Mouse (Mus musculus): Measurements from ENCODE around the gene Mgmt.
A peak's percentile ranks its signal among the peaks of the same experiment; 100 is the strongest.

- TF ChIP-seq POLR2A (IDR thresholded peaks at IDR 0.05; ENCODE audit: control insufficient read depth, low read depth, low read length) (no peak), CTCF (IDR thresholded peaks at IDR 0.05; ENCODE audit: control insufficient read depth, insufficient read depth, insufficient replicate concordance, low read depth, low read length) (peak; percentile 32; the same call in 1 of the 2 replicates)
Observed at GRCm38 (mm10) chr7:137054343-137054742, 159.9 kb downstream of the Mgmt start.

All from testis, adult 2 months (tissue).